Mouse (Mus musculus) Patski (cell line): ENCODE measurements around the gene Mrgbp. TPM values are rescaled to one million over a fixed set of nuclear protein-coding genes. Genes with fewer than 3 reads are reported as not detected.

ENCODE experiments used
- ATAC-seq: fragments of 100-300 bp; one replicate; pipeline ENCODE4 v1.8.0; 2021
- CTCF ChIA-PET: fragments of 350-600 bp; sonication (Branson Sonifier 250); formaldehyde crosslinking; loops from one replicate; lab custom pipeline; 2022; ENCODE audit warnings: inconsistent platforms; lab: Charles Lee
- POLR2A ChIA-PET: fragments of 350-600 bp; sonication (Branson Sonifier 250); formaldehyde crosslinking; loops from one replicate; lab custom pipeline; 2022; ENCODE audit warnings: antibody characterized with exemption, inconsistent platforms; lab: Charles Lee
- DNase-seq: peaks from one replicate; pipeline ENCODE4 v3.0.0-alpha.2; 2011; ENCODE audit warnings: low read depth, low spot score
- H3K27me3 ChIP-seq: fragments of 371-371 bp; one replicate; pipeline ENCODE4 v1.5.1; 2021
- CTCF ChIP-seq: fragments of 100-300 bp; IDR thresholded peaks from one replicate; pipeline ENCODE4 v1.5.1; 2021
- in situ Hi-C: fragments of 300-500 bp; cut with MboI; formaldehyde crosslinking; loops from 3 replicates; pipeline ENCODE4 v1.11.1; 2018; ENCODE audit warnings: low pct_unique_long_range_greater_than_20kb, mixed read lengths
- polyA plus RNA-seq: library from polyadenylated mRNA; unstranded; gene quantifications from one replicate; pipeline ENCODE4 v1.2.3, GENCODE M21; 2021

Gene Mrgbp
- polyA plus RNA-seq, 1 experiment from 2014 or later: 55.2 TPM

GRCm38 (mm10) chr2:180583154-180583507 is 2.0 kb downstream of the Mrgbp start:
- CTCF ChIA-PET: interaction anchor here (1.6 kb wide), 1 partner anchor 120 kb away, joined by 3 read pairs; no protein-coding TSS in a partner anchor
- TF ChIP-seq CTCF: no peak
- POLR2A ChIA-PET: interaction anchor here (1.5 kb wide), 1 partner anchor 9 kb away, joined by 4 read pairs; no protein-coding TSS in a partner anchor

GRCm38 (mm10) chr2:180588736-180589122 is 7.6 kb downstream of the Mrgbp start:
- ChIA-PET POLR2A (no interaction called here), CTCF (interaction anchor here (1.1 to 1.2 kb wide), 2 partner anchors 9 to 112 kb away, joined by 3 to 4 read pairs; no protein-coding TSS in a partner anchor)
- in situ Hi-C loops: no loop called here
- DNase-seq (no peak), ATAC-seq (no peak)
- H3K27me3 ChIP-seq: no peaks in the 10 kb centered on the region
- no peak for TF ChIP-seq CTCF

More at GRCm38 (mm10) chr2:180583154-180583507, 2.0 kb downstream of the Mrgbp start:
- DNase-seq (no peak), ATAC-seq (no peak)
- in situ Hi-C loops: no loop called here
- no peaks in the 10 kb centered on the region for H3K27me3 ChIP-seq

- DNase-seq (no peak), ATAC-seq (peak; percentile 88)
- in situ Hi-C loops: no loop called here
- CTCF ChIA-PET: interaction anchor here (1.0 to 3.1 kb wide), 5 partner anchors 8 to 111 kb away, joined by 3 to 9 read pairs (median 3); partner anchors contain the start of gene Mrgbp
- no peak for TF ChIP-seq CTCF
- no peaks in the 10 kb centered on the region for H3K27me3 ChIP-seq
- POLR2A ChIA-PET: interaction anchor here (1.6 kb wide), 1 partner anchor 10 kb away, joined by 7 read pairs; no protein-coding TSS in a partner anchor
Observed at GRCm38 (mm10) chr2:180589123-180589831, 8.2 kb downstream of the Mrgbp start, which contains the start of gene Ogfr. TSS of gene Ogfr (plus strand) at chr2:180589245.

GRCm38 (mm10) chr2:180597490-180597889 is 16.4 kb downstream of the Mrgbp start, which contains the start of gene Col9a3:
TSS of gene Col9a3 (plus strand) at chr2:180597790.
- ATAC-seq (no peak), DNase-seq (no peak)
- in situ Hi-C loops: no loop called here
- no peak for TF ChIP-seq CTCF
- no peaks in the 10 kb centered on the region for H3K27me3 ChIP-seq
- ChIA-PET CTCF (no interaction called here), POLR2A (no interaction called here)

GRCm38 (mm10) chr2:180598157-180598705 is 17.1 kb downstream of the Mrgbp start:
- DNase-seq (no peak), ATAC-seq (no peak)
- ChIA-PET POLR2A (interaction anchor here (2.1 kb wide), 1 partner anchor 8 kb away, joined by 7 read pairs; no protein-coding TSS in a partner anchor), CTCF (interaction anchor here (1.3 kb wide), 1 partner anchor 58 kb away, joined by 3 read pairs; no protein-coding TSS in a partner anchor)
- no peaks in the 10 kb centered on the region for H3K27me3 ChIP-seq
- TF ChIP-seq CTCF: no peak
- in situ Hi-C loops: no loop called here

GRCm38 (mm10) chr2:180600569-180601021 is 19.5 kb downstream of the Mrgbp start:
- POLR2A ChIA-PET: no interaction called here
- CTCF ChIA-PET: interaction anchor here (1.2 to 1.3 kb wide), 2 partner anchors 10 to 144 kb away, joined by 3 read pairs; no protein-coding TSS in a partner anchor
- DNase-seq (no peak), ATAC-seq (no peak)
- in situ Hi-C loops: no loop called here
- no peaks in the 10 kb centered on the region for H3K27me3 ChIP-seq
- TF ChIP-seq CTCF: no peak

GRCm38 (mm10) chr2:180604781-180605180 is 23.7 kb downstream of the Mrgbp start:
- in situ Hi-C loops: no loop called here
- ChIA-PET CTCF (no interaction called here), POLR2A (interaction anchor here (0.5 kb wide), 1 partner anchor 18 kb away, joined by 3 read pairs; no protein-coding TSS in a partner anchor)
- DNase-seq (no peak), ATAC-seq (no peak)
- H3K27me3 ChIP-seq: no peaks in the 10 kb centered on the region
- no peak for TF ChIP-seq CTCF

GRCm38 (mm10) chr2:180610283-180610682 is 29.2 kb downstream of the Mrgbp start:
- no peak for TF ChIP-seq CTCF
- ATAC-seq: no peak
- in situ Hi-C loops: no loop called here
- no peaks in the 10 kb centered on the region for H3K27me3 ChIP-seq
- ChIA-PET POLR2A (no interaction called here), CTCF (no interaction called here)
- DNase-seq: no peak

GRCm38 (mm10) chr2:180611882-180612281 is 30.8 kb downstream of the Mrgbp start:
- ChIA-PET CTCF (no interaction called here), POLR2A (no interaction called here)
- DNase-seq (no peak), ATAC-seq (no peak)
- in situ Hi-C loops: no loop called here
- no peak for TF ChIP-seq CTCF
- H3K27me3 ChIP-seq: no peaks in the 10 kb centered on the region

Other genes starting within 250 kb of the Mrgbp start
- gene Gata5, start 246.6 kb upstream of the Mrgbp start, polyA plus RNA-seq: not detected
- 89.8 TPM for gene Slco4a1, start 125.1 kb upstream of the Mrgbp start, polyA plus RNA-seq
- gene Ntsr1, start 81.3 kb upstream of the Mrgbp start, polyA plus RNA-seq: not detected
- gene Ogfr, start 7.9 kb downstream of the Mrgbp start, polyA plus RNA-seq: 81.2 TPM
- gene Col9a3, start 16.5 kb downstream of the Mrgbp start, polyA plus RNA-seq: 1.3 TPM
- not detected for gene Tcfl5, start 61.4 kb downstream of the Mrgbp start, polyA plus RNA-seq
- gene Dido1, start 128.7 kb downstream of the Mrgbp start, polyA plus RNA-seq: 30.8 TPM
- gene Gid8, start 128.8 kb downstream of the Mrgbp start, polyA plus RNA-seq: 54.1 TPM
- gene Slc17a9, start 144.0 kb downstream of the Mrgbp start, polyA plus RNA-seq: 0.12 TPM
- gene Bhlhe23, start 195.6 kb downstream of the Mrgbp start, polyA plus RNA-seq: not detected